Mouse (Mus musculus) midbrain, embryonic 11.5 days (tissue): Measurements from ENCODE around the gene Rubcnl. TPM values are rescaled to one million over a fixed set of nuclear protein-coding genes. Genes with fewer than 3 reads are reported as not detected.

ENCODE experiments used
- ATAC-seq: fragments of 200-750 bp; cut with Nextera tagmentation; 2 replicates; pipeline ENCODE4 v1.8.0; 2017; ENCODE audit warnings: moderate TSS enrichment, moderate library complexity; ENCODE audit not compliant: low FRiP score
- DNase-seq: peaks from one replicate; pipeline ENCODE4 v3.0.0; 2015; ENCODE audit warnings: low spot score; ENCODE audit errors: missing footprints
- H3K27ac ChIP-seq: fragments of 300-500 bp; sonication (generic); 2 replicates; pipeline ENCODE4 v1.5.1; 2014; ENCODE audit warnings: low read depth, low read length
- H3K27me3 ChIP-seq: fragments of 300-500 bp; sonication (generic); 2 replicates; pipeline ENCODE4 v1.6.1; 2014; ENCODE audit warnings: mild to moderate bottlenecking, low read length, moderate library complexity, mixed read lengths; ENCODE audit not compliant: control insufficient read depth, insufficient read depth
- H3K36me3 ChIP-seq: fragments of 300-500 bp; sonication (generic); 2 replicates; pipeline ENCODE4 v1.6.1; 2014; ENCODE audit warnings: mild to moderate bottlenecking, low read length, moderate library complexity, mixed read lengths; ENCODE audit not compliant: control insufficient read depth, insufficient read depth
- H3K4me1 ChIP-seq: fragments of 300-500 bp; sonication (generic); 2 replicates; pipeline ENCODE4 v1.6.1; 2014; ENCODE audit warnings: low read length; ENCODE audit not compliant: control insufficient read depth, insufficient read depth
- H3K4me2 ChIP-seq: fragments of 300-500 bp; sonication (generic); 2 replicates; pipeline ENCODE4 v1.6.1; 2014; ENCODE audit warnings: mild to moderate bottlenecking, moderate library complexity
- H3K4me3 ChIP-seq: fragments of 300-500 bp; sonication (generic); 2 replicates; pipeline ENCODE4 v1.5.1; 2014; ENCODE audit warnings: low read depth, low read length
- H3K9ac ChIP-seq: fragments of 300-500 bp; sonication (generic); 2 replicates; pipeline ENCODE4 v1.6.1; 2014; ENCODE audit warnings: low read length
- H3K9me3 ChIP-seq: fragments of 300-500 bp; sonication (generic); 2 replicates; pipeline ENCODE4 v1.6.1; 2016; ENCODE audit warnings: low read length; ENCODE audit not compliant: control insufficient read depth
- WGBS: fragments of 180-500 bp; shearing (Covaris S2); extraction: QIAGEN DNeasy Blood & Tissue Kit; methylation state at CpG from one replicate; pipeline ENCODE4 v1.1.7; 2014; 5-methylcytosine and 5-hydroxymethylcytosine counted together
- polyA plus RNA-seq: library from polyadenylated mRNA; unstranded; fragments of >200 nt; fragmentation: Nextera tagmentation; extraction: Ambion mirVana; gene quantifications from 2 replicates; pipeline ENCODE4 v1.2.1, GENCODE M21; 2014

Gene Rubcnl
- polyA plus RNA-seq, result 0.19 and 0.36 TPM in 2 replicates

DNA sequence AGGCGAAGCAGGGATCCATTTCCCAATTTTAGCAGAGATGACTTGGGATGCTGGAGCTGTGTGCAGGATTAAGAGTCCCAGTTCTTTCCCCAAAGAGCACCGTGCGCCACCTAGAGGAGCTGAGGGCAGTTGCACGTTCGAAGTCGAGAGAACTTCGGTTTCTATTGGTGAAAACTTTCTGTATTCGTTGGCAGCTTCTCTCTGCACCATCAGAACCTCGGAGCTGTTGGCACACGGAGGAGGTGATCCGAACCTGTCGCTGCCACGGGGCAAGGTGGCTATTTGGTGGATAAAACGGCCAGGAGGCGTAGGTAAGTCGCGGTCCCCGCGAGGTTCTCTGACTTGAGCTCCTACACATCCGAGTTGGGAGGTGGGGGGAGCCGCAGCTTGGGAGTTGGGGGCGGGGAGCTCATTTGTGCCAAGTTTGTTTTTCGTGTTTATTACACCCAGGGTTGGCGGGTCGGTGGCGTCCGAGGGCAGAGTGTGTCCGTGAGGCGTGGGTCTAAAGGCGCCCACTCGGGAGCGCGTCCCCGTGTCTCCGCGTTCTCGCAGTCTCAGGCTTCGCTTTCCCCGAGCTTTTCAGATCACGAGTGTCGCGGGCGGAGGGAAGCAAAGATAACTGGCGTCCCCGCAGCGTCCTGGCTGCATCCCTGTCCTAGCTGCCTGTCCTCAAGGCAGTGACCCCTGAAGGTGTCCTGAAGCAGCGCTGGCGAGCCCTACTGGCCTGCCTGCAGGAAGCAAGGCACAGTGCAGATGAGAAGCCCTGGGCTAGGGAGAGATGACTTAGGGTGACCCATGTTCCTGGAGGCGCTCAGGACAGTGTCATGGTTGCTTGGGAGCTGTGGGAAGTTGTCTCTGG, at the start of gene Rubcnl:
Rubcnl (plus strand) TSS at position 172 of the 859 bp plus-strand sequence.
- H3K27ac ChIP-seq, result no peak within 1 kb of the TSS
- H3K27me3 ChIP-seq, result no peaks in the 10 kb centered on the region
- WGBS, result 2% methylated on average over 49 of the region's 49 CpGs
- H3K36me3 ChIP-seq, result no peaks in the 10 kb centered on the region
- H3K4me2 ChIP-seq, result peak within 1 kb of the TSS; percentile 92
- H3K9me3 ChIP-seq, result no peaks in the 10 kb centered on the region
- H3K9ac ChIP-seq, result peak within 1 kb of the TSS; percentile 65
- H3K4me1 ChIP-seq, result no peaks in the 10 kb centered on the region
- ATAC-seq, result peak; percentile 75
- peak; percentile 97 for DNase-seq
- H3K4me3 ChIP-seq, result peak within 1 kb of the TSS; percentile 53

DNA sequence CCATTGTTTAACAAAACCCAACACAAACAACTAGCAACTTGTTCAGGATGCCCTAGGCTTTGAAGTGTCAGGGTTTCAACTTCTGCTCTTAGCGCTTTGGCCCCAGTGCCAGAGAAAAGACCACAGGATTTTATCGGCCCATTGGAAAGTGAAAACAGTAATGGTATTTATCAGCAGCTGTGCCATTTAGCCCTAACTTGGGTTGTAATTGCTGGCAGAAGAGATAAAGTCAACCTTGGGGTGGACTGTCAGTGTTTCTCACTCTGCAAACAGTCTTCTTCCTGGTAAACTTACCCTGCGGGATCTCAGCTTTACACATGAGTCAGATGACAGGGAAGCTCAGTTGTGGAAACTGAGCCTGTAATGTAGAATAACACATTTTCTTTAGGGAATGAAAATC, 43.6 kb upstream of the Rubcnl start:
- Histone ChIP-seq H3K9me3 (no peaks in the 10 kb centered on the region), H3K4me3 (no peak overlapping the region), H3K9ac (no peak overlapping the region), H3K27me3 (no peaks in the 10 kb centered on the region), H3K36me3 (no peaks in the 10 kb centered on the region), H3K4me2 (no peak overlapping the region), H3K4me1 (no peaks in the 10 kb centered on the region), H3K27ac (no peak overlapping the region)
- ATAC-seq (no peak), DNase-seq (no peak)
- 74% methylated on average over 3 of the region's 3 CpGs for WGBS

GRCm38 (mm10) chr14:74972687-74973086, 43.1 kb upstream of the Rubcnl start:
- Histone ChIP-seq H3K4me2 (no peak overlapping the region), H3K9ac (no peak overlapping the region), H3K27me3 (no peaks in the 10 kb centered on the region), H3K4me3 (no peak overlapping the region), H3K4me1 (no peaks in the 10 kb centered on the region), H3K9me3 (no peaks in the 10 kb centered on the region), H3K36me3 (no peaks in the 10 kb centered on the region), H3K27ac (no peak overlapping the region)
- ATAC-seq (no peak), DNase-seq (no peak)
- WGBS, result 87% methylated on average over 5 of the region's 5 CpGs

GRCm38 (mm10) chr14:74974136-74974651, 41.6 kb upstream of the Rubcnl start:
- 76% methylated on average over 10 of the region's 10 CpGs for WGBS
- no peak for ATAC-seq
- no peaks in the 10 kb centered on the region for H3K4me1 ChIP-seq
- H3K9me3 ChIP-seq, result no peaks in the 10 kb centered on the region
- no peak overlapping the region for H3K27ac ChIP-seq
- H3K4me3 ChIP-seq, result no peak overlapping the region
- peak; percentile 75 for DNase-seq
- H3K27me3 ChIP-seq, result no peaks in the 10 kb centered on the region
- no peak overlapping the region for H3K4me2 ChIP-seq
- no peak overlapping the region for H3K9ac ChIP-seq
- H3K36me3 ChIP-seq, result no peaks in the 10 kb centered on the region

DNA sequence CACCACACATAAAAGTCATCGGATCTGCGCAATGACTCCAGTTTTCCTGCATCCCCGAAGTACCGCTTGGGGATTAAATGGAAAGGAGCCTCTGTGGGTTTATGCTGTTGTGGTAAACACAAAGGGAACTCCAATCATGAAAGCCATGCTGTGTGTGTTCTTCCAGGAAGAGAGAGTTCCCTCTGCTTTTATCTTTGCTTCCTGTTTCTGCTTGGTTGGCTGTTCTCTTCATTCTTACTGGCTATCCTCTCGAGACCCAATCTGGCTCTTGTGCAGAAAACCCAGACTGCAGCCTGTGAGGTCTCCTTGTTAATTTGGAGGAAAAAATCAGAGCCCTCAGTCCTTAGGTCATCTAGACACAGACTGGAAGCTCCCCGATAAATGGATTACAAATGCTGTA, 38.9 kb upstream of the Rubcnl start:
- WGBS, result 76% methylated on average over 6 of the region's 6 CpGs
- Histone ChIP-seq H3K36me3 (no peaks in the 10 kb centered on the region), H3K4me2 (no peak overlapping the region), H3K9ac (no peak overlapping the region), H3K9me3 (no peaks in the 10 kb centered on the region), H3K4me3 (no peak overlapping the region), H3K27ac (no peak overlapping the region), H3K27me3 (no peaks in the 10 kb centered on the region), H3K4me1 (no peaks in the 10 kb centered on the region)
- peak; percentile 80 for DNase-seq
- ATAC-seq, result no peak

GRCm38 (mm10) chr14:74981016-74981415, 34.8 kb upstream of the Rubcnl start:
- WGBS, result 69% methylated on average over 3 of the region's 3 CpGs
- DNase-seq, result peak; percentile 78
- H3K27me3 ChIP-seq, result no peaks in the 10 kb centered on the region
- H3K9me3 ChIP-seq, result no peaks in the 10 kb centered on the region
- ATAC-seq, result no peak
- H3K4me3 ChIP-seq, result no peak overlapping the region
- no peaks in the 10 kb centered on the region for H3K36me3 ChIP-seq
- H3K27ac ChIP-seq, result no peak overlapping the region
- H3K9ac ChIP-seq, result no peak overlapping the region
- no peak overlapping the region for H3K4me2 ChIP-seq
- H3K4me1 ChIP-seq, result no peaks in the 10 kb centered on the region

DNA sequence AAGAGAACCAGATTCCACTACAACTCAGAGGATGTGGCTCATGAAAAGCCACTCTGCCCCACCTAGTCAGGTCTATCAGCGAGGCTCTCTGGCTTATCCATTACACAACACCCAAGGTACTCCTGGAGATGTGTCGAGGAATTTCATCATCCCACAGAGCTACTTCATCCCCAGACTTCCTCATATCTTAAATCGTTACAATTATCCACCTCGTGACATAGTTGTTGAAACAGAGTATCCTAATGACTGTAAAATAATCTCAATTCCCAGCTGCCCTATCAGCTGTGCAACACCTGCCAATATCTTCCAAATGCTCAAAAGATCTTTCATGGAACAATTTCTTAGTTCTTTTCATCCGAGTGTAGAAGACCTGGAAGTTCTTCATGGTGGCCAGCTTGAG, 32.7 kb upstream of the Rubcnl start:
- no peaks in the 10 kb centered on the region for H3K27me3 ChIP-seq
- no peak overlapping the region for H3K4me2 ChIP-seq
- no peak for DNase-seq
- H3K9me3 ChIP-seq, result no peaks in the 10 kb centered on the region
- no peak overlapping the region for H3K9ac ChIP-seq
- no peak overlapping the region for H3K27ac ChIP-seq
- 87% methylated on average over 5 of the region's 5 CpGs for WGBS
- H3K4me3 ChIP-seq, result no peak overlapping the region
- no peaks in the 10 kb centered on the region for H3K36me3 ChIP-seq
- no peak for ATAC-seq
- H3K4me1 ChIP-seq, result no peaks in the 10 kb centered on the region

GRCm38 (mm10) chr14:74984817-74985391, 30.9 kb upstream of the Rubcnl start:
- WGBS, result 74% methylated on average over 7 of the region's 7 CpGs
- H3K9me3 ChIP-seq, result no peaks in the 10 kb centered on the region
- no peak overlapping the region for H3K27ac ChIP-seq
- no peaks in the 10 kb centered on the region for H3K36me3 ChIP-seq
- no peak overlapping the region for H3K4me2 ChIP-seq
- no peak overlapping the region for H3K4me3 ChIP-seq
- H3K9ac ChIP-seq, result no peak overlapping the region
- no peaks in the 10 kb centered on the region for H3K27me3 ChIP-seq
- H3K4me1 ChIP-seq, result no peaks in the 10 kb centered on the region
- DNase-seq (peak; percentile 51), ATAC-seq (no peak)

DNA sequence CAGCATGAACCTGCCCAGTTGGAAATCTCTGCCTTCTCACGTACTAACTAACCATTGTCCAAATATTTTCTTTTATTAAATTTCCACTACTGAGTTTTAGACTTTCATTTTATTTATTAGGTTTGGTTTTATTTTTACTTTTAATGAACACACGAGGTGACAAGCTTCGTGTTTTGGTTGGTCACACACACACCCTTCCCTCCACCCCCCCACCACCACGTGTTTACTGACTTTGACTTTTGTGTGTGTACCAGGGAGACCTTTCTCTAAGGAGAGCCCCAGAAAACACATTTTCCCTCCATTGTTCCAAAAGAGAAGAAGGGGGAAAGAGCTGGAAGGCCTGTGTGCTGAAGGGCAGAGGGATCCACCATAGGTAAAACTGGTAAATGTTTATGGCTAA, 30.2 kb upstream of the Rubcnl start:
- Histone ChIP-seq H3K4me3 (no peak overlapping the region), H3K36me3 (no peaks in the 10 kb centered on the region), H3K9ac (no peak overlapping the region), H3K27me3 (no peaks in the 10 kb centered on the region), H3K4me2 (no peak overlapping the region), H3K9me3 (no peaks in the 10 kb centered on the region), H3K27ac (no peak overlapping the region), H3K4me1 (no peaks in the 10 kb centered on the region)
- DNase-seq (no peak), ATAC-seq (no peak)
- WGBS, result 64% methylated on average over 4 of the region's 4 CpGs
